Mouse (Mus musculus): ENCODE results near the gene Impdh2. TPM values are rescaled to one million over a fixed set of nuclear protein-coding genes. Genes with fewer than 3 reads are reported as not detected.
A peak's percentile ranks its signal among the peaks of the same experiment; 100 is the strongest.

Gene Impdh2
- polyA plus RNA-seq, 1 experiment from 2014 or later = 131 TPM

DNA sequence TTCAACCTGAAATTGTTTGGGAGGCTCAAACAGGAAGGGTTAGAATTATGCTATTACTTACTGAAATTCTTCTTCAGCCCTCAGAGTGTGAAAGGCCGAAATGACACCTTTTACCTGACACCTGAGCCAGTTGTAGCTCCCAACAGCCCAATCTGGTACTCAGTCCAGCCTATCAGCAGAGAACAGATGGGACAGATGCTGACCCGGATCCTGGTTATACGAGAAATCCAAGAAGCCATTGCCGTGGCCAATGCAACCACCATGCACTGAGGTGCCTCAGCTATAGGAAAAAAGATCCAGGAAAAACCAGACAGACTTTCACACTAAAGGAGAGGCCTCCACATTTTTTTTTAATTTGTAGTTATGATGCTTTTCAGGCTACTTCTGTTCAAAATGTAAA is 917 bp upstream of the Impdh2 start:
- H3K4me3 ChIP-seq = no peak overlapping the region
- H3K36me3 ChIP-seq = peaks cover 77% of the 10 kb centered on the region
- peaks cover 15% of the 10 kb centered on the region for H3K4me1 ChIP-seq
- no peak overlapping the region for H3K4me2 ChIP-seq (replicated peaks)
- no peaks in the 10 kb centered on the region for H3K9me3 ChIP-seq (replicated peaks)
- H3K27me3 ChIP-seq = no peaks in the 10 kb centered on the region
- no peak overlapping the region for H3K9ac ChIP-seq
- 92% methylated on average over 4 of the region's 4 CpGs for WGBS
- H3K27ac ChIP-seq = no peak overlapping the region
- ATAC-seq (ENCODE audit: low FRiP score) = no peak

DNA sequence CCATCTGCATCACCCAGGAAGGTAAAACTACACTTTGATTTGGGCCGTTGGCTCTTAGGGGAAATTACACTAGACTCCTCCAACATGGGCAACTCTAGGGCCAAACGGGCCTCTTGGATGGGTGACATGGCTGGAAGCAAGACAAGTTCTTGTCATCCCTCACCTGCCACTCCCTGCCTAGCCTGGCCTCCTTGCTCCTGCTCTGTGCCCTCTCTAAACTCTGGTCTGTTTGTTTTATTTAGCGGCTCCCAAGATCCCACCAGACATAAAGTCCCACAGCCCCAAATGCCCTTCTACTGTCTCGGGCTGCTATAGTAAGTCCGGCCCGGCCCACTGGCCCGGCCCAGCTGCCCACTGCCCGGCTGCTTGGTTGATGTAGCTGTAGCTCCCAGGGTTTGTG is 3.6 kb downstream of the Impdh2 start:
- ATAC-seq (ENCODE audit: low FRiP score) = no peak
- H3K9ac ChIP-seq = no peak overlapping the region
- 94% methylated on average over 8 of the region's 8 CpGs for WGBS
- no peak overlapping the region for H3K27ac ChIP-seq
- H3K4me1 ChIP-seq = peaks cover 36% of the 10 kb centered on the region
- H3K4me2 ChIP-seq (replicated peaks) = no peak overlapping the region
- H3K9me3 ChIP-seq (replicated peaks) = no peaks in the 10 kb centered on the region
- H3K4me3 ChIP-seq = no peak overlapping the region
- H3K27me3 ChIP-seq = no peaks in the 10 kb centered on the region
- H3K36me3 ChIP-seq = peaks cover 56% of the 10 kb centered on the region

DNA sequence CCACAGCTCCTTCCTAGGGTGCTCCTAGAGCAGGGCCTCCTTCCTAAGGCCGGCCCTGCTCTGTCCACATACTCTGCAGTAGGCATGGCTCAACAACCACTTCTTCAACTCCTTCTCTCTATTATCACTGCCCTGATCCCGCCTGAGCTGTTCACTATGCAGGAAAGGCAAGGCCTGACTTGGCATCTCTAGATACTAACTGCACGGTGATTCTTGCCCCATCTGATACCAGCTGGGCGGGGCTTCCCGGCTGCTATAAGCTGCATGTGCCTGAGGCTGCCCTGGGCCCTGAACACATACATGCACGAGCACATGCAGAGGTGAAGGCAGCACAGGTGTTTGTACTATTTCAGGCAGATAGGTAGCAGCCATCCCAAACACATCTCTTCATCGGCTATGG is 4.0 kb downstream of the Impdh2 start:
- no peak overlapping the region for H3K4me3 ChIP-seq
- 89% methylated on average over 7 of the region's 7 CpGs for WGBS
- no peaks in the 10 kb centered on the region for H3K9me3 ChIP-seq (replicated peaks)
- no peak for ATAC-seq (ENCODE audit: low FRiP score)
- no peaks in the 10 kb centered on the region for H3K27me3 ChIP-seq
- H3K4me2 ChIP-seq (replicated peaks) = no peak overlapping the region
- H3K27ac ChIP-seq = no peak overlapping the region
- H3K36me3 ChIP-seq = peaks cover 52% of the 10 kb centered on the region
- H3K4me1 ChIP-seq = peaks cover 39% of the 10 kb centered on the region
- no peak overlapping the region for H3K9ac ChIP-seq

DNA sequence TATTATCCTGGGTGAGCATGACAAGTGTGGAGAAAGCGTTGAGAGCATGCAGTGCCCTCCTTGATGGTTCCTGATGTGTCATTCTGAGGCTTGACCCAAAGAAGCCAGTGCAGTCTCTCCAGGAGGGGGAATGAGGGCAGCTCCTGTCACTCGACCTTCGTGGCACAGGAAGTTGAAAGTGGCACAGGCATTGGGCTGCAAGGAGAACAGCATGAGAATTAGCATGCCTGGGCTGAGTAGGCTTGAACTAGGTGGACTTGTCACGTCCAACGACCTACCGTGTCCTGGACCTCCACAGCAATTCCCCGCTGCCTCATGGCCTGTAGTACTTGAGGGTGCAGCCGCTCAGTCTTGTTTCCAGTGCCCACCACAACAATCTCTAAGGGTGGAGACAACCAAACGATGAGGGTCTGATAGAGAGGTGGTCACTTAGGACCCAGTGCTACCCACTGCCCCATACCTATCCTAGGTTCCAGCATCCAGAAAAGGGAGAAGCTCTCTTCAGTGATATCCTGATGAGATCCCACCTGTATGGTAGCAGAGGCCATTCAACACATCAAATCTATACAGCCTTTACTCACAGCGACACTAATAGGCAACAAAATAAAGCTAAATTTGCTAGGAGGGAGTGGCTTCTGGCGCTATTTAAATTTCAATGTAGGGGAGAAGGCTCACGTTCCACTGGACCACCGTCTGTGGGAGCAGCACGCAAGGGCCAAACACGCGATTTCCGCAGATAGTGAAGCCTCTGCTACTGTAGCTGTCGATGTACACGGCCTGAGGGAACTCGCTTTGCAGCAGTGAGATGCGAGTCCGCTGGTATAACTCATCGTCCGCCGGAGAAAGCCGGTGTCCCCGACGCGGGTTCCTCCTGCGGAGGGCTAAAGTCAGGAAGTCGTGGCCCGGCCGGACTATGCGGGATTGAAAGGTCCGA is 6.1 kb downstream of the Impdh2 start:
- Histone ChIP-seq H3K36me3 (peaks cover 54% of the 10 kb centered on the region), H3K4me1 (peaks cover 49% of the 10 kb centered on the region), H3K4me3 (peak overlapping the region; percentile 56), H3K9ac (peak overlapping the region; percentile 82), H3K9me3 (replicated peaks) (no peaks in the 10 kb centered on the region), H3K4me2 (replicated peaks) (peak overlapping the region; percentile 85), H3K27me3 (no peaks in the 10 kb centered on the region), H3K27ac (peak overlapping the region; percentile 94)
- no peak for ATAC-seq (ENCODE audit: low FRiP score)
- WGBS = 12% methylated on average over 35 of the region's 35 CpGs

DNA sequence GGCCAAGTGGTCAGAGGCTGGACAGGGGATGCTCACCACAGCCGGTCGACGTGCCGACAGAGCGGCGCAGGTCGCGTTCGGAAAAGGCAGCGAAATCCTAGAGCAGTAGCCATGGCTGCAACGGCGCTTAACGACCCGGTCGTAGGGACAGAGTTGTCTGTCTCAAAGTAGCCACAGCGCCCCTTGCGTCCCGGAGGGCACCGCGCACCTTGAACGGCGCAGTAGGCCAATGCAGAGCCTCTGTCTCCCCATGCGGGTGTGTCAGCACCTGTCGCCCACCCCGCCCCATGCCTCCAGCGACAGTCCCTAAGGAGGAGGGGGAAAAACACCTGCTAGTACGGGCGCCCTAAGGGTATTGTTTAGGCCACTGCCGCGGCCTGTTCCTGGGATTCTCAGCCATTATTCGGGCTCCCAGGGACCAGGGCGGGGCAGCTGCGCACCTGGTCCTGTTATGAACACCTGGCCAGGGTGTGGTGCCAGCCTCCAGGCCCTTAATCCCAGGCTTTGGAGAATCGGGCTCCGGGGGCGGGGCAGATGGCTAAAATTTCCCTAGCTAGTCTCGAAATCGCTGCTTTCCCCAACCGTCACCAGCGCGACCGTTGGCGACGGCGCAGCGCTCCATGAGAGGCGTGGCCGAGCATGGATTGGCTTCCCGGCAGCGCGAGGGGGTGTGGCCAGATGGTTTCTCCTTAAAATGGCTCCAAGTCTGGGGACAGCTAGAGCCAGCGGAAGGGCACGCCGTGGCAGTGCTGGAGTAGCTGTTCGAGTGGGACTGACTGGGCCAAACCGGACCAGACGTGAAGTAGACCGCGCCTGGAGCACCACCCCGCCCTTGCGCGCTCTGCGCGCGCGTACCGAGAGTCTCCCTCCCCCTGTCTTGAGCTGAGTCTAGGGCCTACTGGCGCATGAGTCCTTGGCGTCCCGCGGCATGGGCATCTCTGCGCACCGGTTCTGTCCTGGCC is 7.0 kb downstream of the Impdh2 start, which contains the start of gene Ndufaf3:
Gene Ndufaf3 (minus strand): TSS at position 620 of the 962 bp plus-strand sequence.
- peak; percentile 77 for ATAC-seq (ENCODE audit: low FRiP score)
- Histone ChIP-seq H3K4me2 (replicated peaks) (peak within 1 kb of the TSS; percentile 85), H3K9ac (peak within 1 kb of the TSS; percentile 82), H3K27ac (peak within 1 kb of the TSS; percentile 94), H3K9me3 (replicated peaks) (no peaks in the 10 kb centered on the region), H3K27me3 (no peaks in the 10 kb centered on the region), H3K4me1 (peaks cover 41% of the 10 kb centered on the region), H3K36me3 (peaks cover 54% of the 10 kb centered on the region), H3K4me3 (peak within 1 kb of the TSS; percentile 56)
- WGBS = under 1% methylated on average over 73 of the region's 73 CpGs

DNA sequence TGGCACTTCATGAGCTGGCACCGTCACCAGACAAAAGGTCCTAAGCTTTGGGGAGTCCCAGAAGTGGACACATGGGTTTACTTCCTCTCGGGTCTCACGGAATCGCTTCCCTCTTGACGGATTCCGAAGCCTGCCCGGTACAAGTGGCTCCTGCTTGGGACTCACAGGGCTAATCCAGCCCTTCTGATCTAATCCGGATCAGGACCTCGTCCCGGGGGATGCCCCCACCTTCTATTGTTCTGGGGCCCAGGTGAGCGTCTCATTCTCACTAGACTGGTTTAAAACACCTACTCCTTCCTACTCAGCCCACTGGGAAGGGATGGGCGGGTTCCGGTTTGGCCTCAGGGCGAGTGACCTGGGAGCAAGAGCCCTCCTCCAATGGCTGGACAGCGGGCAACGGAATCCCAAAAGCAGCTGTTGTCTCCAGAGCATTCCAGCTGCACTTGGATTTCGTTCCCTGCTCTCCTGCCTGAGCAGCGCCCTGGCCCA is 7.9 kb downstream of the Impdh2 start:
- Histone ChIP-seq H3K36me3 (peaks cover 55% of the 10 kb centered on the region), H3K9ac (peak overlapping the region; percentile 82), H3K4me1 (peaks cover 38% of the 10 kb centered on the region), H3K27me3 (no peaks in the 10 kb centered on the region), H3K27ac (peak overlapping the region; percentile 94), H3K4me3 (peak overlapping the region; percentile 56), H3K4me2 (replicated peaks) (peak overlapping the region; percentile 85), H3K9me3 (replicated peaks) (no peaks in the 10 kb centered on the region)
- ATAC-seq (ENCODE audit: low FRiP score) = no peak
- WGBS = 10% methylated on average over 18 of the region's 18 CpGs

DNA sequence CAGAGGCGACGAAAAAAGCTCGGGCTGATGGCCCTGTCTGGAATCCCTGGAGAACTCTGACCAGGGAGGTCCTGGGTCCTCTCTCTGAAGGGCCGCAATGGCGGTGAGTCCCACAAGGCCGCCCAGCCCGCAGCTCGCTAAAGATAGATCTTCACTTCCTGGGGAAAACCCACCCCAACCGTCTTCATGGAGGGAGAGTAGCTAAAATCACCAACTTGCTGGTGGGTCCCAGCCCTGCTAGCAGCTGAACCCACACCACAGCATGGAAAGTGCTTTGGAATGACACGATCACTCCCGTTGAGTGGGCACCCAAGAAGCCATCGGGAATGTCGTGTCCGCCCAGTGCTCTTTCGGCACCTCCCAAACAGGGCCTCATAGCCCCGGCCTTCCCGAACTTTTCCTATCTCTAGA is 8.4 kb downstream of the Impdh2 start:
- Histone ChIP-seq H3K27ac (no peak overlapping the region), H3K9me3 (replicated peaks) (no peaks in the 10 kb centered on the region), H3K4me2 (replicated peaks) (peak overlapping the region; percentile 85), H3K27me3 (no peaks in the 10 kb centered on the region), H3K4me3 (peak overlapping the region; percentile 56; the same call in 1 of the 2 replicates), H3K4me1 (peaks cover 42% of the 10 kb centered on the region), H3K36me3 (peaks cover 55% of the 10 kb centered on the region), H3K9ac (0 out of 2 replicates have a peak overlapping the region, but pooled peaks have one; percentile 82)
- no peak for ATAC-seq (ENCODE audit: low FRiP score)
- 82% methylated on average over 17 of the region's 17 CpGs for WGBS

DNA sequence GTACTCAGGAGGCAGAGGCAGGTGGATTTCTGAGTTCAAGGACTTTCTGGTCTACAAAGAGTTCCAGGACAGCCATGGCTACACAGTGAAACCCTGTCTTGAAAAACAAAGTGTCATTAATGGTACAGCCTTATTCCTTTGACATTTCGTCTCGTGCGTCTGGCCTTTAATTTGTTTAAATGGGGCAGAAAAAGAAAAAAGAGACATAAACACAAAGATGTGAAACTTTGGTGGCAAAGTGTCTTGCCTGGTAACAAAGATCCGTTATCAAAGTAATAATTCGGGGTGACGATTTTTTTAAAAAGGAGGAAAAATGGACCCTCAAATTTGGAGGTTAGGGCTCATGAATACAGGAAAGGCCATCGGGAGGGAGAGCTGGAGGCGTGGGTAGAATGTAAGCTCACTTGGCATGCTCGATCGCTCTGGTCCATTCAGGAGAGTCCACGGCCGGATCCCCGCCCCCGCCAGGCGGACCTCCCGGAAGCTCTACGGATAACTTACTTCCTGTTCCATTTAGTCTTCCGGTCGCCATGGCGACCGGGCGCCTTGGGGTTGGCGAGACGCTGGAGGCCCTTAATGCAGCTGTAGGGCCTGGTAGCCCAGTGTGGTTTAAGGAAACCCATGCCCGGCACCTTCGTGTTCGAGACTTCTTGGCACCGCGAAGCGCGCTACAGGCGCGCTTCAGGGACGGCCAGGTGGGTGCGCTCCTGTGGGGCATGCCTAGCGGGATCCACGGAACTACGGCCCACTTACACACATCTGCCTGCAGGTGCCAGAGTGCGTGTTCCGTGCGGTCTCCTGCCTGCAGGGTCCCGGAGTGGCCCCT is 9.5 kb downstream of the Impdh2 start, which contains the start of gene Dalrd3:
Gene Dalrd3 (plus strand): TSS at position 506 of the 826 bp plus-strand sequence.
- no peaks in the 10 kb centered on the region for H3K27me3 ChIP-seq
- peak; percentile 63 for ATAC-seq (ENCODE audit: low FRiP score)
- 6% methylated on average over 42 of the region's 42 CpGs for WGBS
- H3K4me1 ChIP-seq = peaks cover 52% of the 10 kb centered on the region
- peak within 1 kb of the TSS; percentile 55 for H3K9ac ChIP-seq
- no peaks in the 10 kb centered on the region for H3K9me3 ChIP-seq (replicated peaks)
- peak within 1 kb of the TSS; percentile 35 for H3K27ac ChIP-seq
- peak within 1 kb of the TSS; percentile 48 for H3K4me3 ChIP-seq
- peaks cover 53% of the 10 kb centered on the region for H3K36me3 ChIP-seq
- peak within 1 kb of the TSS; percentile 73 for H3K4me2 ChIP-seq (replicated peaks)

DNA sequence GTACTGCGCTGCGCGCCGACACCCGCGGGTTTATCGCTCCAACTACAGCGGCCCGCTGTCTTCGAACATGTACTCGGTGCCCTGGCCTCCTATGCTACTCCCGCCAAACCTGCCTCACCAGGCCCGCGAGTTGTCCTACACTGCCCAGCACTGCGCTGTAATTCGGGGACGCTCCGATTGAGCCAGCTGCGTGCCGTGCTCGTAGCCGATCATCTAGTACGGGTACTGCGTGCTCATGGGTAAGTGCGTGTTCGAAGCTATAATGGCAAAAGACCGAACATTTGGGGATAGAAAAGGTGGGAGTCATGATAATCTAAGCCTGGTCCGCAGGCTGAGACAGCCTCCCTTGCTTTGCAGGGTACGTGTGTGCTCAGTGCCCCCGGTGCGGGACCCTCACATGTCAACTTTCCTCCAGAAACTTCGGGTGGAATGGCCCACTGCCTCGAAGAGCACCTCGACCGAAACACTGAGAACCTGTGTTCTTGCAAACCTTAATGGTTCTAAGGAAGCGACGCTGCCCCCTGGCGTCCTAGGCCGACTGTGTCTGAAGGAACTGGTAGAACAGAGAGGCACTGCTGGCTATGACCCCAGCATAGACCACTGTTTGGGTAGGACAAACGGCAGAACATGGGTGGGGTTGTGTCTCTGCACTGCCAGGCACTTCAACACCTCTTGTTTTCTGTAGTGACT is 10.3 kb downstream of the Impdh2 start:
- Histone ChIP-seq H3K4me3 (peak overlapping the region; percentile 48), H3K4me2 (replicated peaks) (peak overlapping the region; percentile 73), H3K4me1 (peaks cover 60% of the 10 kb centered on the region), H3K27ac (peak overlapping the region; percentile 35), H3K9ac (peak overlapping the region; percentile 55), H3K36me3 (peaks cover 53% of the 10 kb centered on the region), H3K9me3 (replicated peaks) (no peaks in the 10 kb centered on the region), H3K27me3 (no peaks in the 10 kb centered on the region)
- 2% methylated on average over 40 of the region's 40 CpGs for WGBS
- ATAC-seq (ENCODE audit: low FRiP score) = peak; percentile 10; the same call in 1 of the 2 replicates

DNA sequence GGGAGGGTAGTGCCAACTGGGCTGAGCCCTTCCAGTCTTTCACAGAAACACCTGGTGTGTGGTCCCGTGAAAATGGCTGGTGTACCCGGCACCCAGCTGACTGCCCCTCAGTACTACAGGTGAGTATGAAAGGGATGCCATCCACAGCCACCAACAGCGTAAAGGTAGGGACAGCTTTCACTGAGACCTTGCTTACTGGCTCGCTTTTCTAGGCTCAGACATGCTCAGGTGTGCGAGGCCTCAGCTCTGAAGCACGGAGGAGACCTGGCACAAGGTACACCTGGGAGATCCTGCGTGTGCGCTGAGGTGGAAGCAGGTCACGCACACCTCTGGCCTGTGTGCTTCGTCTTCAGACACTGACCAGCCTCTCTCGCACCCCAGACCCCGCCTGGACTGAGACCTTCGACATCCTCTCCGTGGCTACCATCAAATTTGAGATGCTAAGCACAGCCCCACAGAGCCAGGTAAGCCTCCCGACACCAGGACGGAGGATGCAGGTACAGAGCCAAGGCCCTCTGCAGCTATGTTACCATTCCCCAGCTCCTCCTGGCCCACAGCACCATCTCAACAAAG is 11.4 kb downstream of the Impdh2 start:
- H3K4me1 ChIP-seq = peaks cover 62% of the 10 kb centered on the region
- no peak overlapping the region for H3K27ac ChIP-seq
- H3K9ac ChIP-seq = no peak overlapping the region
- peaks cover 56% of the 10 kb centered on the region for H3K36me3 ChIP-seq
- no peaks in the 10 kb centered on the region for H3K9me3 ChIP-seq (replicated peaks)
- WGBS = 94% methylated on average over 16 of the region's 16 CpGs
- H3K4me3 ChIP-seq = no peak overlapping the region
- no peaks in the 10 kb centered on the region for H3K27me3 ChIP-seq
- no peak overlapping the region for H3K4me2 ChIP-seq (replicated peaks)
- no peak for ATAC-seq (ENCODE audit: low FRiP score)
